Comparison of ENCODE assay signal across 29 mouse cellular contexts in the genomic region with DNA sequence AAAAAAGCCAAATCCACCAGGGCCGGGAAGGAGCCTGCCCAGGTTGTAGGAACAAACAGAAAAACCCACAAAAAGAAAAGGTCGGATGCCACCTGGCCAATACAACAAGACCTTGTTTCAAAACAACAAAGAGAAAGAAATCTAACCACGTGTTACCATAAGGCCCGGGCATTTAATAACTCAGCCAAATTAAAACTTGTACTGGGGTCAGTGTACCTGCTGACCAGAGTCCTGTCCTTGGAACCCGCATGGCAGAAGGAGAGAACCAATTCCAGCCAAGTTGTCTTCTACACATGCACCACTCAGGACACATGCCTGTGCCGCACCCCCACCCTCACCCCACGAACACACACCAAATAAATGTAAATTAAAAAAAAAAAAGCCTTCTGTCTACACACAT. TPM values are rescaled to one million over a fixed set of nuclear protein-coding genes. Genes with fewer than 3 reads are reported as not detected.
DNase-seq lines count a peak whose midpoint lies in the region; ATAC-seq and TF ChIP-seq lines count a peak whose summit lies in the region.
"Had no signal": no experiment of that assay in that cellular context is flagged by ENCODE, and none has a peak within 500 bp of the region (broad histone marks: within the 10 kb centered on the region; RNA-seq: fewer than 3 reads in every experiment).

No protein-coding gene starts in this region.

- H3K9me3 ChIP-seq in CH12.LX (replicated peaks; ENCODE audit: low read length), result peaks cover 3% of the 10 kb centered on the region
- H3K9me3 ChIP-seq in liver, embryonic 15.5 days (replicated peaks), result no peaks in the 10 kb centered on the region
- H3K9me3 ChIP-seq: embryonic facial prominence, embryonic 10.5 days; embryonic facial prominence, embryonic 13.5 days; forebrain, embryonic 12.5 days; forebrain, embryonic 15.5 days; heart, embryonic 10.5 days; heart, embryonic 13.5 days had no signal

- no peak for TF ChIP-seq POLR2A in kidney, adult 2 months (IDR thresholded peaks at IDR 0.05; ENCODE audit: low read depth, low read length)
- no peak for TF ChIP-seq POLR2A in liver, adult 2 months (IDR thresholded peaks at IDR 0.05; ENCODE audit: extremely low read depth, insufficient read depth, low read length)
- TF ChIP-seq POLR2A in CH12.LX (IDR thresholded peaks at IDR 0.05; ENCODE audit: low read depth, low read length), result no peak
- no peak for TF ChIP-seq POLR2A in heart, adult 2 months (IDR thresholded peaks at IDR 0.05; ENCODE audit: insufficient read depth, low read depth, low read length)

- intact Hi-C loops in heart, adult 2 months (cut with DNase I), result no loop called here

- no peak overlapping the region for H3K9ac ChIP-seq in liver, adult 2 months (ENCODE audit: low read depth, low read length)
- peak overlapping the region; percentile 32; the same call in 1 of the 2 replicates for H3K9ac ChIP-seq in CH12.LX (ENCODE audit: insufficient read depth, low read depth)
- H3K9ac ChIP-seq in liver, embryonic 15.5 days, result no peak overlapping the region
- H3K9ac ChIP-seq in heart, adult 2 months (ENCODE audit: low read depth, low read length), result no peak overlapping the region
- H3K9ac ChIP-seq: embryonic facial prominence, embryonic 13.5 days; forebrain, embryonic 12.5 days; forebrain, embryonic 15.5 days; heart, embryonic 13.5 days; hindbrain, embryonic 14.5 days had no signal

- no peak for TF ChIP-seq CTCF in kidney, adult 2 months (conservative IDR thresholded peaks at IDR 0.05; ENCODE audit: insufficient read depth, insufficient read length, low read depth, low read length)
- TF ChIP-seq CTCF in liver, adult 2 months (IDR thresholded peaks at IDR 0.05; ENCODE audit: low read depth, low read length), result no peak
- no peak for TF ChIP-seq CTCF in CH12.LX (conservative IDR thresholded peaks at IDR 0.05 in 1 of 2, IDR thresholded peaks at IDR 0.05 in 1 of 2; ENCODE audit: low read depth in 2 of 2, low read length in 2 of 2)
- no peak for TF ChIP-seq CTCF in heart, adult 2 months (IDR thresholded peaks at IDR 0.05)

- no peak for ATAC-seq in liver, embryonic 15.5 days (ENCODE audit: insufficient read depth)
- ATAC-seq: forebrain, embryonic 15.5 days had no signal

- H3K27me3 ChIP-seq in kidney, adult 2 months (replicated peaks; ENCODE audit: control insufficient read depth, insufficient read depth, low read length), result no peaks in the 10 kb centered on the region
- no peaks in the 10 kb centered on the region for H3K27me3 ChIP-seq in liver, adult 2 months (ENCODE audit: control insufficient read depth, insufficient read depth, low read length)
- no peaks in the 10 kb centered on the region for H3K27me3 ChIP-seq in CH12.LX (replicated peaks)
- no peaks in the 10 kb centered on the region for H3K27me3 ChIP-seq in liver, embryonic 15.5 days
- H3K27me3 ChIP-seq in heart, adult 2 months (ENCODE audit: control insufficient read depth, insufficient read depth, low read length), result no peaks in the 10 kb centered on the region
- H3K27me3 ChIP-seq: embryonic facial prominence, embryonic 13.5 days; forebrain, embryonic 12.5 days; forebrain, embryonic 15.5 days; heart, embryonic 13.5 days had no signal

- peak overlapping the region; percentile 57 for H3K4me2 ChIP-seq in CH12.LX (ENCODE audit: insufficient read depth, low read depth, poor library complexity, severe bottlenecking)
- H3K4me2 ChIP-seq in liver, embryonic 15.5 days, result no peak overlapping the region
- H3K4me2 ChIP-seq: embryonic facial prominence, embryonic 13.5 days; forebrain, embryonic 12.5 days; forebrain, embryonic 15.5 days; heart, embryonic 13.5 days; hindbrain, embryonic 14.5 days had no signal

- no peaks in the 10 kb centered on the region for H3K36me3 ChIP-seq in kidney, adult 2 months (ENCODE audit: control insufficient read depth, insufficient read depth, low read length)
- no peaks in the 10 kb centered on the region for H3K36me3 ChIP-seq in liver, adult 2 months (ENCODE audit: control insufficient read depth, insufficient read depth, low read length)
- peaks cover 0 to 4% of the 10 kb centered on the region in 2 experiments for H3K36me3 ChIP-seq in CH12.LX (replicated peaks in 1 of 2; ENCODE audit: control insufficient read depth in 1 of 2, insufficient read depth in 1 of 2, low read length in 1 of 2)
- peaks cover 14% of the 10 kb centered on the region; the same call in 1 of the 2 replicates for H3K36me3 ChIP-seq in liver, embryonic 15.5 days (replicated peaks)
- no peaks in the 10 kb centered on the region; the same call in 1 of the 2 replicates for H3K36me3 ChIP-seq in heart, adult 2 months (ENCODE audit: control insufficient read depth, insufficient read depth, low read length)
- H3K36me3 ChIP-seq: embryonic facial prominence, embryonic 10.5 days; embryonic facial prominence, embryonic 13.5 days; forebrain, embryonic 12.5 days; forebrain, embryonic 15.5 days; heart, embryonic 10.5 days; heart, embryonic 13.5 days had no signal

- H3K4me3 ChIP-seq in kidney, adult 2 months (ENCODE audit: insufficient read depth, low read depth, low read length), result no peak overlapping the region
- no peak overlapping the region for H3K4me3 ChIP-seq in liver, adult 2 months (ENCODE audit: insufficient read depth, low read depth, low read length)
- no peak overlapping the region for H3K4me3 ChIP-seq in CH12.LX (replicated peaks in 1 of 3; ENCODE audit: low read depth in 2 of 3, low read length in 2 of 3, poor library complexity in 1 of 3)
- H3K4me3 ChIP-seq in liver, embryonic 15.5 days (replicated peaks), result no peak overlapping the region
- H3K4me3 ChIP-seq in heart, adult 2 months, result no peak overlapping the region
- H3K4me3 ChIP-seq: embryonic facial prominence, embryonic 10.5 days; embryonic facial prominence, embryonic 13.5 days; erythroblast, embryonic 14.5 days; forebrain, embryonic 12.5 days; forebrain, embryonic 15.5 days; heart, embryonic 10.5 days; heart, embryonic 13.5 days had no signal

- H3K79me2 ChIP-seq in liver, adult 2 months (ENCODE audit: control insufficient read depth, insufficient read depth, low read length), result peaks cover 40% of the 10 kb centered on the region
- peaks cover 13% of the 10 kb centered on the region for H3K79me2 ChIP-seq in CH12.LX (replicated peaks; ENCODE audit: control insufficient read depth, extremely low read depth, insufficient read depth, poor library complexity, severe bottlenecking)
- H3K79me2 ChIP-seq in heart, adult 2 months (replicated peaks; ENCODE audit: control insufficient read depth, insufficient read depth, low read length), result no peaks in the 10 kb centered on the region; the same call in 1 of the 2 replicates

- no peak for TF ChIP-seq RAD21 in CH12.LX (IDR thresholded peaks at IDR 0.05; ENCODE audit: low read depth, low read length)

- DNase-seq in kidney, adult 2 months, result peak; percentile 78
- no peak for DNase-seq in kidney, postnatal 10 days
- DNase-seq in liver, adult 2 months (ENCODE audit: extremely low read depth, low read depth, low spot score), result peak; percentile 88
- DNase-seq in liver (no peak), CH12.LX (ENCODE audit: extremely low read depth) (no peak)
- DNase-seq in heart, adult 2 months, result no peak
- DNase-seq: adrenal gland, adult 2 months; adrenal gland, postnatal 14 days; B cell, adult 2 months; cerebellum, adult 11 months; cerebellum, adult 2 months; cerebellum, adult 9-11 months; cerebellum, postnatal 36 days; embryo, embryonic 11 days; gastrocnemius, postnatal 25 days; heart, adult 18-20 months; heart, postnatal 14 days; heart, postnatal 4 days had no signal

- in situ Hi-C loops in CH12.LX (cut with MboI; ENCODE audit: low pct_ligation_motif_present, low pct_unique_long_range_greater_than_20kb, low sequenced_read_pairs), result no loop called here

- peak overlapping the region; percentile 57 for H3K27ac ChIP-seq in kidney, adult 2 months (ENCODE audit: insufficient read depth, low read depth, low read length)
- peak overlapping the region; percentile 92 for H3K27ac ChIP-seq in liver, adult 2 months (replicated peaks; ENCODE audit: insufficient read depth, low read depth, low read length)
- peak overlapping the region; percentile 75; the same call in 1 of the 2 replicates for H3K27ac ChIP-seq in CH12.LX (ENCODE audit: insufficient read depth, low read depth)
- peak overlapping the region; percentile 77 for H3K27ac ChIP-seq in liver, embryonic 15.5 days (replicated peaks)
- no peak overlapping the region for H3K27ac ChIP-seq in heart, adult 2 months
- H3K27ac ChIP-seq: embryonic facial prominence, embryonic 10.5 days; embryonic facial prominence, embryonic 13.5 days; forebrain, embryonic 12.5 days; forebrain, embryonic 15.5 days; heart, embryonic 10.5 days; heart, embryonic 13.5 days; hindbrain, embryonic 14.5 days had no signal

- dilution Hi-C loops in CH12.LX (cut with MboI; ENCODE audit: extremely low pct_ligation_motif_present, extremely low pct_unique_long_range_greater_than_20kb, low sequenced_read_pairs), result no loop called here

- 54% methylated on average over 7 of the region's 7 CpGs for WGBS in kidney, adult 2 months
- 35% methylated on average over 7 of the region's 7 CpGs for WGBS in liver, adult 2 months
- 86% methylated on average over 7 of the region's 7 CpGs for WGBS in liver, embryonic 15.5 days (ENCODE audit: insufficient replicate concordance)
- WGBS in heart, adult 2 months, result 92% methylated on average over 7 of the region's 7 CpGs

- TF ChIP-seq EP300 in CH12.LX (IDR thresholded peaks at IDR 0.05; ENCODE audit: low read length), result no peak
- no peak for TF ChIP-seq EP300 in heart, adult 2 months (IDR thresholded peaks at IDR 0.05; ENCODE audit: insufficient read depth, low read depth, low read length)

- H3K4me1 ChIP-seq in kidney, adult 2 months (ENCODE audit: control insufficient read depth, insufficient read depth, low read length), result peaks cover 47% of the 10 kb centered on the region
- H3K4me1 ChIP-seq in liver, adult 2 months (ENCODE audit: control insufficient read depth, insufficient read depth, low read length), result peaks cover 35% of the 10 kb centered on the region
- H3K4me1 ChIP-seq in CH12.LX (ENCODE audit: control insufficient read depth in 1 of 2, insufficient read depth in 2 of 2), result no peaks in the 10 kb centered on the region; a peak in 1 of 4 replicates
- peaks cover 99% of the 10 kb centered on the region for H3K4me1 ChIP-seq in liver, embryonic 15.5 days (replicated peaks)
- H3K4me1 ChIP-seq in heart, adult 2 months (ENCODE audit: control insufficient read depth, insufficient read depth, low read length), result peaks cover 2% of the 10 kb centered on the region

RNA-seq across cellular contexts. Expression of a gene that starts 18.1 kb away (rescaled TPM):
- polyA plus RNA-seq in kidney, adult 2 months (2012; rRNA removed), result 15.3 and 19.4 TPM in 2 replicates
- 10.6 and 12.5 TPM in 2 replicates for total RNA-seq in liver, adult 2 months (2014; rRNA removed)
- 11.7 and 12.7 TPM in 2 replicates for polyA plus RNA-seq in liver, adult 2 months (2012; rRNA removed)
- total RNA-seq in CH12.LX (2012; rRNA removed), result 14.8 and 16.5 TPM in 2 replicates
- total RNA-seq in CH12.LX (2014; rRNA removed), result 1.2 and 1.5 TPM in 2 replicates
- 3.0 TPM in 2 replicates for polyA plus RNA-seq in CH12.LX (2012; ENCODE audit: insufficient read length, low read depth)
- 24.5 and 26.0 TPM in 2 replicates for polyA plus RNA-seq in liver, embryonic 15.5 days (2015; fragmentation: Nextera tagmentation; extraction: Ambion mirVana)
- 1 to 10 TPM; 4.0 to 4.3 TPM for total RNA-seq in heart, adult 2 months (2021)
- polyA plus RNA-seq in heart, adult 2 months (2012; rRNA removed), result 4.6 and 5.9 TPM in 2 replicates

RNA-seq across cellular contexts. Expression of a gene that starts 37.5 kb away (rescaled TPM):
- 13.7 and 15.7 TPM in 2 replicates for polyA plus RNA-seq in kidney, adult 2 months (2012; rRNA removed)
- total RNA-seq in liver, adult 2 months (2014; rRNA removed), result 4.0 and 5.0 TPM in 2 replicates
- 8.1 and 9.0 TPM in 2 replicates for polyA plus RNA-seq in liver, adult 2 months (2012; rRNA removed)
- total RNA-seq in CH12.LX (2012; rRNA removed), result 27.2 and 35.5 TPM in 2 replicates
- total RNA-seq in CH12.LX (2014; rRNA removed), result 15.0 and 15.7 TPM in 2 replicates
- polyA plus RNA-seq in CH12.LX (2012; ENCODE audit: insufficient read length, low read depth), result 27.6 and 33.3 TPM in 2 replicates
- polyA plus RNA-seq in liver, embryonic 15.5 days (2015; fragmentation: Nextera tagmentation; extraction: Ambion mirVana), result 5.6 and 6.2 TPM in 2 replicates
- total RNA-seq in heart, adult 2 months (2021), result 1 to 10 TPM; 8.5 to 9.5 TPM
- polyA plus RNA-seq in heart, adult 2 months (2012; rRNA removed), result 8.6 and 10.1 TPM in 2 replicates

RNA-seq across cellular contexts. Expression of a gene that starts 39.0 kb away (rescaled TPM):
- polyA plus RNA-seq in kidney, adult 2 months (2012; rRNA removed), result 0.13 and 0.19 TPM in 2 replicates
- 0.20 TPM in 1 of 2 replicates, not detected in the other for total RNA-seq in liver, adult 2 months (2014; rRNA removed)
- polyA plus RNA-seq in liver, adult 2 months (2012; rRNA removed), result not detected in 2 replicates
- 0.08 TPM in 1 of 2 replicates, not detected in the other for total RNA-seq in CH12.LX (2012; rRNA removed)
- not detected in 2 replicates for total RNA-seq in CH12.LX (2014; rRNA removed)
- 0.22 and 0.36 TPM in 2 replicates for polyA plus RNA-seq in CH12.LX (2012; ENCODE audit: insufficient read length, low read depth)
- 0.07 and 0.18 TPM in 2 replicates for polyA plus RNA-seq in liver, embryonic 15.5 days (2015; fragmentation: Nextera tagmentation; extraction: Ambion mirVana)
- total RNA-seq in heart, adult 2 months (2021), result not detected
- 0.06 TPM in 1 of 2 replicates, not detected in the other for polyA plus RNA-seq in heart, adult 2 months (2012; rRNA removed)
- total RNA-seq: gastrocnemius, adult 8-10 months; gastrocnemius, postnatal 25 days; heart, adult 18-20 months; heart, postnatal 14 days had no signal
- polyA plus RNA-seq: cerebellum, adult 2 months; cortical plate, adult 2 months had no signal

RNA-seq across cellular contexts. Expression of a gene that starts 55.3 kb away (rescaled TPM):
- polyA plus RNA-seq in kidney, adult 2 months (2012; rRNA removed), result 16.3 and 16.9 TPM in 2 replicates
- total RNA-seq in liver, adult 2 months (2014; rRNA removed), result 2.3 and 2.6 TPM in 2 replicates
- polyA plus RNA-seq in liver, adult 2 months (2012; rRNA removed), result 11.0 and 15.6 TPM in 2 replicates
- total RNA-seq in CH12.LX (2012; rRNA removed), result 69.1 and 80.0 TPM in 2 replicates
- total RNA-seq in CH12.LX (2014; rRNA removed), result 54.4 and 54.9 TPM in 2 replicates
- polyA plus RNA-seq in CH12.LX (2012; ENCODE audit: insufficient read length, low read depth), result 107 and 135 TPM in 2 replicates
- polyA plus RNA-seq in liver, embryonic 15.5 days (2015; fragmentation: Nextera tagmentation; extraction: Ambion mirVana), result 12.4 and 13.6 TPM in 2 replicates
- 10 to 100 TPM in 1 of 2 experiments, 1 to 10 TPM in 1; 8.4 to 11.4 TPM for total RNA-seq in heart, adult 2 months (2021)
- 17.7 and 24.0 TPM in 2 replicates for polyA plus RNA-seq in heart, adult 2 months (2012; rRNA removed)

RNA-seq across cellular contexts. Expression of a gene that starts 57.4 kb away (rescaled TPM):
- 5.0 and 7.9 TPM in 2 replicates for polyA plus RNA-seq in kidney, adult 2 months (2012; rRNA removed)
- 0.46 and 0.81 TPM in 2 replicates for total RNA-seq in liver, adult 2 months (2014; rRNA removed)
- polyA plus RNA-seq in liver, adult 2 months (2012; rRNA removed), result 0.32 TPM in 2 replicates
- total RNA-seq in CH12.LX (2012; rRNA removed) (0.08 TPM in 1 of 2 replicates, not detected in the other), CH12.LX (2014; rRNA removed) (0.08 TPM in 1 of 2 replicates, not detected in the other)
- polyA plus RNA-seq in CH12.LX (2012; ENCODE audit: insufficient read length, low read depth), result 0.19 and 0.26 TPM in 2 replicates
- polyA plus RNA-seq in liver, embryonic 15.5 days (2015; fragmentation: Nextera tagmentation; extraction: Ambion mirVana), result 1.7 TPM in 2 replicates
- 100 to 1,000 TPM; 167 to 190 TPM for total RNA-seq in heart, adult 2 months (2021)
- polyA plus RNA-seq in heart, adult 2 months (2012; rRNA removed), result 107 and 159 TPM in 2 replicates
- polyA plus RNA-seq: erythroblast, embryonic 14.5 days had no signal

Comparison
In these comparisons a context has a peak if more than half of its experiments do, and no peak if none do; other contexts are left out.
1. DNase-seq: peak in kidney, adult 2 months (single experiment) and liver, adult 2 months (single experiment); none in kidney, postnatal 10 days (single experiment), liver (single experiment), CH12.LX (single experiment) and heart, adult 2 months (0 of 2).